Mouse (Mus musculus) small intestine, adult 2 months (tissue): ENCODE results near the gene Cacna1d. TPM values are rescaled to one million over a fixed set of nuclear protein-coding genes. Genes with fewer than 3 reads are reported as not detected.
A peak's percentile ranks its signal among the peaks of the same experiment; 100 is the strongest.

Source experiments
- H3K27ac ChIP-seq: fragments of 200-500 bp; 2 replicates; pipeline ENCODE4 v1.5.1; 2012; ENCODE audit warnings: low read depth, low read length, control low read depth, inconsistent platforms; ENCODE audit not compliant: insufficient read depth
- H3K27me3 ChIP-seq: fragments of 200-500 bp; 2 replicates; pipeline ENCODE4 v1.6.1; 2012; ENCODE audit warnings: mild to moderate bottlenecking, moderate library complexity, low read length, inconsistent platforms; ENCODE audit not compliant: control insufficient read depth, insufficient read depth
- H3K36me3 ChIP-seq: fragments of 200-500 bp; 2 replicates; pipeline ENCODE4 v1.6.1; 2012; ENCODE audit warnings: mild to moderate bottlenecking, low read length, control low read depth, inconsistent platforms; ENCODE audit not compliant: control insufficient read depth, insufficient read depth
- H3K4me1 ChIP-seq: fragments of 200-500 bp; 2 replicates; pipeline ENCODE4 v1.6.1; 2012; ENCODE audit warnings: low read length, inconsistent platforms, mixed read lengths; ENCODE audit not compliant: control insufficient read depth, insufficient read depth, insufficient read length
- H3K4me3 ChIP-seq: fragments of 200-500 bp; 2 replicates; pipeline ENCODE4 v1.5.1; 2012; ENCODE audit warnings: low read depth, mild to moderate bottlenecking, control low read depth, inconsistent platforms, low read length, moderate library complexity
- CTCF ChIP-seq: fragments of 200-500 bp; IDR thresholded peaks from 2 replicates; pipeline ENCODE4 v1.5.1; 2012; ENCODE audit warnings: low read depth, mild to moderate bottlenecking, control low read depth, inconsistent platforms, low read length, moderate library complexity, mixed read lengths; ENCODE audit not compliant: insufficient replicate concordance, insufficient read length; ENCODE audit errors: extremely low read depth
- POLR2A ChIP-seq: fragments of 200-500 bp; IDR thresholded peaks from 2 replicates; pipeline ENCODE4 v1.6.1; 2012; ENCODE audit warnings: low read depth, mild to moderate bottlenecking, control low read depth, inconsistent platforms, low read length, moderate library complexity
- WGBS: fragments of 180-500 bp; shearing (Covaris S2); methylation state at CpG from one replicate; pipeline ENCODE4 v1.1.7; 2018; 5-methylcytosine and 5-hydroxymethylcytosine counted together
- polyA plus RNA-seq: library from polyadenylated mRNA; depleted of rRNA; stranded (reverse); fragments of >200 nt; gene quantifications from 2 replicates; pipeline ENCODE4 v1.2.3, GENCODE M21; 2012

Cacna1d gene
- polyA plus RNA-seq, 1 experiment: 2.3 TPM

- WGBS: 68% methylated on average over 5 of the region's 5 CpGs
- Histone ChIP-seq H3K4me1 (no peaks in the 10 kb centered on the region), H3K36me3 (no peaks in the 10 kb centered on the region), H3K27ac (no peak overlapping the region), H3K4me3 (no peak overlapping the region), H3K27me3 (no peaks in the 10 kb centered on the region)
- TF ChIP-seq CTCF (no peak), POLR2A (no peak)
Observed at GRCm38 (mm10) chr14:30120023-30120422, 371.2 kb downstream of the Cacna1d start.

GRCm38 (mm10) chr14:30113392-30114108 lies 377.7 kb downstream of the Cacna1d start:
- H3K4me3 ChIP-seq: no peak overlapping the region
- H3K27me3 ChIP-seq: no peaks in the 10 kb centered on the region
- no peak overlapping the region for H3K27ac ChIP-seq
- no peaks in the 10 kb centered on the region for H3K4me1 ChIP-seq
- 38% methylated on average over 9 of the region's 9 CpGs for WGBS
- TF ChIP-seq POLR2A: no peak
- TF ChIP-seq CTCF: no peak
- no peaks in the 10 kb centered on the region for H3K36me3 ChIP-seq

GRCm38 (mm10) chr14:30109079-30109478 lies 382.2 kb downstream of the Cacna1d start:
- H3K36me3 ChIP-seq: no peaks in the 10 kb centered on the region
- H3K27ac ChIP-seq: no peak overlapping the region
- no peaks in the 10 kb centered on the region for H3K27me3 ChIP-seq
- no peak for TF ChIP-seq POLR2A
- TF ChIP-seq CTCF: peak; percentile 59; the same call in 1 of the 2 replicates
- 58% methylated on average over 2 of the region's 2 CpGs for WGBS
- no peaks in the 10 kb centered on the region for H3K4me1 ChIP-seq
- no peak overlapping the region for H3K4me3 ChIP-seq

GRCm38 (mm10) chr14:30106550-30106949 lies 384.7 kb downstream of the Cacna1d start:
- no peak overlapping the region for H3K27ac ChIP-seq
- no peaks in the 10 kb centered on the region for H3K27me3 ChIP-seq
- no peak overlapping the region for H3K4me3 ChIP-seq
- 87% methylated on average over 4 of the region's 4 CpGs for WGBS
- H3K36me3 ChIP-seq: no peaks in the 10 kb centered on the region
- no peaks in the 10 kb centered on the region for H3K4me1 ChIP-seq
- TF ChIP-seq CTCF (no peak), POLR2A (no peak)

- H3K4me3 ChIP-seq: no peak overlapping the region
- H3K27ac ChIP-seq: no peak overlapping the region
- no peaks in the 10 kb centered on the region for H3K4me1 ChIP-seq
- no peaks in the 10 kb centered on the region for H3K27me3 ChIP-seq
- no peaks in the 10 kb centered on the region for H3K36me3 ChIP-seq
- TF ChIP-seq CTCF: no peak
- 69% methylated on average over 6 of the region's 6 CpGs for whole genome bisulfite sequencing
Observed at GRCm38 (mm10) chr14:30105551-30105950, 385.7 kb downstream of the Cacna1d start.

- Histone ChIP-seq H3K4me3 (no peak overlapping the region), H3K27ac (no peak overlapping the region), H3K4me1 (no peaks in the 10 kb centered on the region), H3K27me3 (no peaks in the 10 kb centered on the region), H3K36me3 (no peaks in the 10 kb centered on the region)
- 52% methylated on average over 8 of the region's 8 CpGs for WGBS
- TF ChIP-seq POLR2A: no peak
- TF ChIP-seq CTCF: no peak
Observed at GRCm38 (mm10) chr14:30103946-30104536, 387.2 kb downstream of the Cacna1d start.

- no peaks in the 10 kb centered on the region for H3K36me3 ChIP-seq
- 44% methylated on average over 5 of the region's 5 CpGs for WGBS
- no peak overlapping the region for H3K27ac ChIP-seq
- H3K4me1 ChIP-seq: no peaks in the 10 kb centered on the region
- H3K27me3 ChIP-seq: no peaks in the 10 kb centered on the region
- TF ChIP-seq CTCF (peak; percentile 56; the same call in 1 of the 2 replicates), POLR2A (no peak)
- H3K4me3 ChIP-seq: no peak overlapping the region
Observed at GRCm38 (mm10) chr14:30097239-30097638, 394.0 kb downstream of the Cacna1d start.

- Histone ChIP-seq H3K36me3 (no peaks in the 10 kb centered on the region), H3K4me3 (no peak overlapping the region), H3K27me3 (no peaks in the 10 kb centered on the region), H3K27ac (no peak overlapping the region), H3K4me1 (no peaks in the 10 kb centered on the region)
- 34% methylated on average over 4 of the region's 4 CpGs for WGBS
- TF ChIP-seq POLR2A (no peak), CTCF (no peak)
Observed at GRCm38 (mm10) chr14:30092426-30092825, 398.8 kb downstream of the Cacna1d start.
